Mouse (Mus musculus): ENCODE measurements around the gene Smco4.
"Not testable (repeated sequence)": the region's sequence is repeated elsewhere in the genome, so short reads cannot be mapped to it uniquely, and the experiment has no call there.

The Smco4 gene

GRCm38 (mm10) chr9:15541735-15542354, 48.6 kb downstream of the Smco4 start:
- no peak for DNase-seq (ENCODE audit: low spot score in 2 of 2)

DNA sequence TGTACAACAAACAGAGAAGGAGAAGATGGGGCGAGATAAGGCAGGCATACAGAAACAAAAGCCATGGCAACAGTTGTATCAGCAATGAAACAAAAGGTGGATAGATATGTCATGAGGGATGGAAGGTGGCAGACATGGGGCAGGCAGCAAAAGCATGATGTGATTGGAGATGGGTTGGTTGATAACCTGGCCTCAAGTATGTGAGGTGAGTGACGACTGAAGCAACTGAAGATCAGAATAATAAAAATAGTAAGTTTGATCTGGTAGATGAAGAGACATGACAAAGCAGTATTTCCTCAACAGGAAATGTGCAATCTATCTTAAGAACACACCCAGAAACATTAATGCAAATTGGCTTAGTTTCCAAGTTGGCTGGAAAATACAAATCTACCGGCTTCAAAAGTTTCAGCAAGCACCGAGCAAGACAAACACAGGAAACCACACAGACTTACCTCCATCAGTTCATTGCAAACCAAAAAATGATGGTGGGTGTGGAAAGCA, 57.3 kb downstream of the Smco4 start:
- DNase-seq (ENCODE audit: low spot score in 2 of 2), result no peak

- DNase-seq (ENCODE audit: low spot score in 2 of 2), result not testable (repeated sequence)
Measured at GRCm38 (mm10) chr9:15551073-15551472, 57.8 kb downstream of the Smco4 start.

- no peak for DNase-seq (ENCODE audit: low spot score in 2 of 2)
Measured at GRCm38 (mm10) chr9:15551933-15552851, 59.0 kb downstream of the Smco4 start.

DNA sequence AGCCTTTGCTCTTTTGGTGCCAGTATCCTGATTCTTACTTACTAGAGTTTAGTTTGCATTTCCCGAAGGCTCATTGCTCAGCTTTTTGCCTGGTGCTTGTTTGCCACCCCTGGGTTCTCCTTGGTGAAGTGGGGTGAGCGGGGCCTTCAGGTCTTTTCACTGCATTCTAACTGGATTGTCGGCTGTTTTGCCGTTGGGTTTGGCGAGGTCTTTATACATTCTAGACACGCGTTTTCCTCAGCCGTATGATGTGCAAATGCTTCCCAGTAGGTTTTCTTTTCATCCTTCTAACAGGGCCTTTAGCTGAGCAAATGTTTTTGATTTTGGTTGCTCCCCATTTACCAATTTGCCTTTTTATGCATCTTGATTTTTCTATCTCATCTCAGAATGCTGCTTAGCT, 60.1 kb downstream of the Smco4 start:
- no peak for DNase-seq (ENCODE audit: low spot score in 2 of 2)

DNA sequence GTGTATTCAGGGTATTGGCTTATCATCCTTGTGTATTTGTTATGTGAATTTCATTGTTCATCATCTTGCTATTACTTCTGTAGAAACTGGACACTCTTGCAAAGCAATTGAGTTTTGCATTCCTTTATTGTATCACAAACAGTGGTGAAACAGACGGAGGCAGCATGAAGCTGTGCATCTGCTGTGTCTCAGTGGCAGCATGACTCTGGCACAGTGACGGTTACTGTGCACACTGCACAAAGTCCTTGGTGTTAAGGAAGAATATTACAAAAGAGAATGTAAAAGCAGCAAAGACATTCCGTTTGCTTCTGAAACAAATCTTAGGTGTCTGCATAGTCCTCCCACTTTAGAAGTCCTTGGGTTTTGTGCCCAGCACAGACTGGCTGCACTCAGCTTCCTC, 67.2 kb downstream of the Smco4 start:
- no peak for DNase-seq (ENCODE audit: low spot score in 2 of 2)

GRCm38 (mm10) chr9:15562353-15562752, 69.1 kb downstream of the Smco4 start:
- DNase-seq (ENCODE audit: low spot score in 2 of 2), result no peak

DNA sequence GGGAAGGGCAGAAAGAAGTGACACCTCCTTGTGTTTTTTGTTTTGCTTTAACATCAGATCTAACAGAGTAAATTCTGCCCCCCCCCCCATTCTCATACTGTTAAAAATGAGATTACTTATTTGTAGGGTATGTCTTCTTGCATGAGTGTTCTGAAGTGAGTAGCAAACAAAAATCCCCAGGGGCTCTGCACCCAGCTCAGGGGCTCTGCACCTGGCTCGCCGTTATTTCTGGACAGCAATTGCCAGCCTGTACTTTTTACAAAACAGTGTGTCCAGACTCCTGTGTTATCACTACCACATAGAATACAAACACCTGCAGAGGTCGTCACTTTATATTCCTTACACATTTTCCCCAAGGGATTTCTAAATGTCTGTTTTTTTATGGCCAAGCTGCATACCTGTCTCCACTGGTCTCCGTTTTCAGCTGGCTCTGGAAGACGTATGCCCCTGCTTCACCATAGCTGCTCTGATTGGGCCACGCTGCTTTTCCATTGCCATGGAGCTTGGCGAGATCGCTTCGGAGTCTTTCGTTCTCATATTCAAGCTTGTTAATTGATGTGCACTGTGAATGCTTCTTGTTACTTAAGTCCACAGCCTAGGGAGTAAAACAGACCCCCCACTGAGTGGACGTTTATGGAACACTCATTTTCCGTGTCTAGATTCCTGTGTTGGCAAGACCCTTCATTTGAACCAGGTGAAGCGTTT, 81.7 kb downstream of the Smco4 start:
- no peak for DNase-seq (ENCODE audit: low spot score in 2 of 2)

DNA sequence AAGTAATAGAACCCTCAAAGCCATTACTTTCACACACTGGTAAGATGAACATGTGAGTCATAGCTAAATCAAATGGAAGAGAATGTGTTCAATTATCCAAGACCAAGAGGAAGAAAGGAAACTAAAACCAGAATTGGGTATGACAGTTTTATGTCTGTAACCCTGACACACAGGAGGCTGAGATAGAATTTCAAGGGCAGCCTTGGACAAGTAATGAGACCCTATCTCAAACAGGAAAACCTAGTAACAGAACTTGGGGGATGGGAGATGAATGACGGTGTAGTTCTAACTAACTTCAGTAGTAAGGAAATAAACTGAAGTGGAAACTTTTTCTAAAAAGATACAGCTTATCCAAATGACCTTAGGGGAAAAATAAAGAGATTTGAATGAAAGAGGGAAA, 85.2 kb downstream of the Smco4 start:
- no peak for DNase-seq (ENCODE audit: low spot score in 2 of 2)

GRCm38 (mm10) chr9:15578946-15579345, 85.7 kb downstream of the Smco4 start:
- no peak for DNase-seq (ENCODE audit: low spot score in 2 of 2)

DNA sequence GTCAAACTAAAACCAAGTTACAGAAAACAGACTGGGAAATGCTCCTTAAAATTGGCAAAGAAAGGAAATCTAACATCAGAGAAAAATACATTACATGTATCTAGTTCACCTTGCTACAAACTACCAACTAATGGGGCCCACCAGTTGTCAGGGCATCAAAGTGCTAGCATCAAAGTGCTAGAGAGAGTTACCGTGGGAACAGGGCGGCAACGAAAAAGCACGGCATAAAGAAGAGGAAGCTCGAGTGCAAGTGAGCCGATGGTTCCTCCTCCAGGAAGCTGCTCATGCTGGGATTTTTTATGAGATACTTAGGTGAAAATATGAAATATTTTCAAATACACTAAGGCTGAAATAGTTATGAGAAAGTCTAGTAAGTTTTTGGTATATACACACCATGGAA, 86.9 kb downstream of the Smco4 start:
- no peak for DNase-seq (ENCODE audit: low spot score in 2 of 2)

- no peak for DNase-seq (ENCODE audit: low spot score in 2 of 2)
Measured at GRCm38 (mm10) chr9:15582026-15582425, 88.8 kb downstream of the Smco4 start.

GRCm38 (mm10) chr9:15584209-15584608, 91.0 kb downstream of the Smco4 start:
- DNase-seq (ENCODE audit: low spot score in 2 of 2), result no peak

DNA sequence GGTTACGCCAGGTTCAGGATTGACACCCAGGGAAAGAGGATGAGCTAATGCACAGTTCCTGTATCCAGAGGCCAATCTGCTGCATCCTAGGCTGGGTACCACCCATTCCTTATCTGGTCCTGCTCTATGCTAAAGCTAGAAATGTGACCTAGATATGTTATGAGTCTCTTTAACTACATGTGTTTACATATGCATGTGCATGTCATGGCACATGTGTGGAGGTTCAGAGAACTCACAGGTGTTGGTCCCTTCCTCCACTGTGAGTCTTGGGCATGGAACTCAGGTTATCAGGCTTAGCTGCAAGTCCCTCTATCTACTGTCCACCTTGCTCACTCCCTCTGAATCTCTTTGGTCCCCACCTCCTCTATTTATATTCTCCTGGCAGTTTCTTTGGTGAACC, 92.7 kb downstream of the Smco4 start:
- no peak for DNase-seq (ENCODE audit: low spot score in 2 of 2)

GRCm38 (mm10) chr9:15587157-15587854, 94.1 kb downstream of the Smco4 start:
- no peak for DNase-seq (ENCODE audit: low spot score in 2 of 2)

DNA sequence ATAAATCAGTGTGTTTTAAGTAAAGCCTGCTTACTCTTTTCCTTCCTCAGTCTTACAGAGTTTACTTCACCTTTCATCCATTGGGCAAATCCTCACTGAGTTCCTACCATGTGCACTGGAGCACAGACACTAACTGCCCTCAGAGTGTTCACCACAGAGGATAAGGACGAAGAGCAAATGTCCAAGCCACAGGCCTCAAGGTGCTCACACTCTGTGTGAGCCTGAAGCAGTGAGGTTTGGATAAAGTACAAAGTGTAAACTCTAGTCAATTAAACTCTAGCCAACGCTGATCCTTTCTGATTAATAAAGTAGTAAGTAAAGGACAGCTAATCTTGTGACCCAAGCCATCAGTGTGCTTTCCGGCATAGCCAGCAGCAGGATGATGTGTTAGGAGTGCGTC, 100.9 kb downstream of the Smco4 start:
- DNase-seq (ENCODE audit: low spot score in 2 of 2), result no peak
